Mouse (Mus musculus): ENCODE measurements at regions not wholly inside any gene's neighbourhood (a gene's known extent, or its start where the extent isn't known, plus 50 kb on each side); places are given as distances from the start of the nearest gene placed in this dataset.

GRCm38 (mm10) chr4:72425316-72425715, 224.6 kb upstream of the Tle1 start:
- no peaks in the 10 kb centered on the region for H3K9me3 ChIP-seq (ENCODE audit: control insufficient read depth, low read length)
- H3K4me1 ChIP-seq (replicated peaks; ENCODE audit: control insufficient read depth, insufficient read depth, low read length) = no peaks in the 10 kb centered on the region
- no peak for DNase-seq (ENCODE audit: low spot score)
- H3K27ac ChIP-seq (ENCODE audit: low read depth, low read length) = no peak overlapping the region
- no peak overlapping the region for H3K4me2 ChIP-seq (replicated peaks; ENCODE audit: low read depth, low read length)
- no peak overlapping the region for H3K9ac ChIP-seq (ENCODE audit: low read depth, low read length)
- no peak overlapping the region for H3K4me3 ChIP-seq (ENCODE audit: low read depth, low read length)
- ATAC-seq (ENCODE audit: low FRiP score) = no peak
- no peaks in the 10 kb centered on the region for H3K27me3 ChIP-seq (ENCODE audit: control insufficient read depth, insufficient read depth, low read length)
- 91% methylated on average over 1 of the region's 1 CpGs for WGBS
- H3K36me3 ChIP-seq (ENCODE audit: control insufficient read depth, insufficient read depth, low read length) = no peaks in the 10 kb centered on the region

- Histone ChIP-seq H3K4me3 (ENCODE audit: low read depth, low read length) (no peak overlapping the region), H3K27me3 (ENCODE audit: control insufficient read depth, insufficient read depth, low read length) (no peaks in the 10 kb centered on the region), H3K9me3 (ENCODE audit: control insufficient read depth, low read length) (no peaks in the 10 kb centered on the region), H3K4me2 (replicated peaks; ENCODE audit: low read depth, low read length) (no peak overlapping the region), H3K36me3 (ENCODE audit: control insufficient read depth, insufficient read depth, low read length) (no peaks in the 10 kb centered on the region), H3K27ac (ENCODE audit: low read depth, low read length) (no peak overlapping the region), H3K9ac (ENCODE audit: low read depth, low read length) (no peak overlapping the region), H3K4me1 (replicated peaks; ENCODE audit: control insufficient read depth, insufficient read depth, low read length) (no peaks in the 10 kb centered on the region)
- WGBS = 90% methylated on average over 8 of the region's 8 CpGs
- DNase-seq (ENCODE audit: low spot score) = no peak
- ATAC-seq (ENCODE audit: low FRiP score) = no peak
These were observed 211.5 kb upstream of the Tle1 start for GRCm38 (mm10) chr4:72412100-72412788.

- H3K4me2 ChIP-seq (replicated peaks; ENCODE audit: low read depth, low read length) = no peak overlapping the region
- no peaks in the 10 kb centered on the region for H3K27me3 ChIP-seq (ENCODE audit: control insufficient read depth, insufficient read depth, low read length)
- no peak overlapping the region for H3K9ac ChIP-seq (ENCODE audit: low read depth, low read length)
- H3K4me3 ChIP-seq (ENCODE audit: low read depth, low read length) = no peak overlapping the region
- no peaks in the 10 kb centered on the region for H3K36me3 ChIP-seq (ENCODE audit: control insufficient read depth, insufficient read depth, low read length)
- no peaks in the 10 kb centered on the region for H3K9me3 ChIP-seq (ENCODE audit: control insufficient read depth, low read length)
- 92% methylated on average over 3 of the region's 3 CpGs for WGBS
- H3K27ac ChIP-seq (ENCODE audit: low read depth, low read length) = no peak overlapping the region
- ATAC-seq (ENCODE audit: low FRiP score) (no peak), DNase-seq (ENCODE audit: low spot score) (no peak)
- H3K4me1 ChIP-seq (replicated peaks; ENCODE audit: control insufficient read depth, insufficient read depth, low read length) = no peaks in the 10 kb centered on the region
These were observed 210.6 kb upstream of the Tle1 start for GRCm38 (mm10) chr4:72411343-72411742.

GRCm38 (mm10) chr4:72400759-72401158, 200.0 kb upstream of the Tle1 start:
- Histone ChIP-seq H3K4me2 (replicated peaks; ENCODE audit: low read depth, low read length) (no peak overlapping the region), H3K27ac (ENCODE audit: low read depth, low read length) (no peak overlapping the region), H3K36me3 (ENCODE audit: control insufficient read depth, insufficient read depth, low read length) (no peaks in the 10 kb centered on the region), H3K4me1 (replicated peaks; ENCODE audit: control insufficient read depth, insufficient read depth, low read length) (no peaks in the 10 kb centered on the region), H3K9me3 (ENCODE audit: control insufficient read depth, low read length) (no peaks in the 10 kb centered on the region), H3K27me3 (ENCODE audit: control insufficient read depth, insufficient read depth, low read length) (no peaks in the 10 kb centered on the region), H3K4me3 (ENCODE audit: low read depth, low read length) (no peak overlapping the region), H3K9ac (ENCODE audit: low read depth, low read length) (no peak overlapping the region)
- WGBS = 86% methylated on average over 1 of the region's 1 CpGs
- ATAC-seq (ENCODE audit: low FRiP score) (no peak), DNase-seq (ENCODE audit: low spot score) (no peak)

GRCm38 (mm10) chr4:72391887-72392435, 191.2 kb upstream of the Tle1 start:
- DNase-seq (ENCODE audit: low spot score) (no peak), ATAC-seq (ENCODE audit: low FRiP score) (peak; percentile 50; the same call in 1 of the 2 replicates)
- Histone ChIP-seq H3K27ac (ENCODE audit: low read depth, low read length) (no peak overlapping the region), H3K9me3 (ENCODE audit: control insufficient read depth, low read length) (no peaks in the 10 kb centered on the region), H3K9ac (ENCODE audit: low read depth, low read length) (no peak overlapping the region), H3K4me2 (replicated peaks; ENCODE audit: low read depth, low read length) (no peak overlapping the region), H3K4me1 (replicated peaks; ENCODE audit: control insufficient read depth, insufficient read depth, low read length) (no peaks in the 10 kb centered on the region), H3K4me3 (ENCODE audit: low read depth, low read length) (no peak overlapping the region), H3K36me3 (ENCODE audit: control insufficient read depth, insufficient read depth, low read length) (no peaks in the 10 kb centered on the region), H3K27me3 (ENCODE audit: control insufficient read depth, insufficient read depth, low read length) (no peaks in the 10 kb centered on the region; the same call in 1 of the 2 replicates)
- WGBS = 80% methylated on average over 3 of the region's 3 CpGs

GRCm38 (mm10) chr4:72389811-72390625, 189.3 kb upstream of the Tle1 start:
- no peak overlapping the region for H3K4me2 ChIP-seq (replicated peaks; ENCODE audit: low read depth, low read length)
- WGBS = 83% methylated on average over 5 of the region's 5 CpGs
- DNase-seq (ENCODE audit: low spot score) (no peak), ATAC-seq (ENCODE audit: low FRiP score) (no peak)
- H3K4me1 ChIP-seq (replicated peaks; ENCODE audit: control insufficient read depth, insufficient read depth, low read length) = no peaks in the 10 kb centered on the region
- no peak overlapping the region for H3K4me3 ChIP-seq (ENCODE audit: low read depth, low read length)
- H3K9me3 ChIP-seq (ENCODE audit: control insufficient read depth, low read length) = no peaks in the 10 kb centered on the region
- no peak overlapping the region for H3K9ac ChIP-seq (ENCODE audit: low read depth, low read length)
- H3K27ac ChIP-seq (ENCODE audit: low read depth, low read length) = no peak overlapping the region
- H3K36me3 ChIP-seq (ENCODE audit: control insufficient read depth, insufficient read depth, low read length) = no peaks in the 10 kb centered on the region
- no peaks in the 10 kb centered on the region; the same call in 1 of the 2 replicates for H3K27me3 ChIP-seq (ENCODE audit: control insufficient read depth, insufficient read depth, low read length)

- no peak overlapping the region for H3K4me3 ChIP-seq (ENCODE audit: low read depth, low read length)
- no peak overlapping the region for H3K4me2 ChIP-seq (replicated peaks; ENCODE audit: low read depth, low read length)
- DNase-seq (ENCODE audit: low spot score) (peak; percentile 58), ATAC-seq (ENCODE audit: low FRiP score) (peak; percentile 85)
- WGBS = 36% methylated on average over 12 of the region's 12 CpGs
- H3K36me3 ChIP-seq (ENCODE audit: control insufficient read depth, insufficient read depth, low read length) = no peaks in the 10 kb centered on the region
- H3K27me3 ChIP-seq (ENCODE audit: control insufficient read depth, insufficient read depth, low read length) = no peaks in the 10 kb centered on the region; the same call in 1 of the 2 replicates
- no peak overlapping the region for H3K27ac ChIP-seq (ENCODE audit: low read depth, low read length)
- no peak overlapping the region for H3K9ac ChIP-seq (ENCODE audit: low read depth, low read length)
- H3K4me1 ChIP-seq (replicated peaks; ENCODE audit: control insufficient read depth, insufficient read depth, low read length) = no peaks in the 10 kb centered on the region
- H3K9me3 ChIP-seq (ENCODE audit: control insufficient read depth, low read length) = no peaks in the 10 kb centered on the region
These were observed 184.2 kb upstream of the Tle1 start for GRCm38 (mm10) chr4:72384901-72385264.

GRCm38 (mm10) chr4:72384259-72384900, 183.7 kb upstream of the Tle1 start:
- DNase-seq (ENCODE audit: low spot score) (peak; percentile 10), ATAC-seq (ENCODE audit: low FRiP score) (peak; percentile 79)
- Histone ChIP-seq H3K4me2 (replicated peaks; ENCODE audit: low read depth, low read length) (no peak overlapping the region), H3K4me3 (ENCODE audit: low read depth, low read length) (no peak overlapping the region), H3K36me3 (ENCODE audit: control insufficient read depth, insufficient read depth, low read length) (no peaks in the 10 kb centered on the region), H3K9me3 (ENCODE audit: control insufficient read depth, low read length) (no peaks in the 10 kb centered on the region), H3K27me3 (ENCODE audit: control insufficient read depth, insufficient read depth, low read length) (no peaks in the 10 kb centered on the region; the same call in 1 of the 2 replicates), H3K27ac (ENCODE audit: low read depth, low read length) (no peak overlapping the region), H3K9ac (ENCODE audit: low read depth, low read length) (no peak overlapping the region), H3K4me1 (replicated peaks; ENCODE audit: control insufficient read depth, insufficient read depth, low read length) (no peaks in the 10 kb centered on the region)
- 72% methylated on average over 5 of the region's 5 CpGs for WGBS

Data from hindbrain, embryonic 11.5 days (tissue).